In the genomic region with DNA sequence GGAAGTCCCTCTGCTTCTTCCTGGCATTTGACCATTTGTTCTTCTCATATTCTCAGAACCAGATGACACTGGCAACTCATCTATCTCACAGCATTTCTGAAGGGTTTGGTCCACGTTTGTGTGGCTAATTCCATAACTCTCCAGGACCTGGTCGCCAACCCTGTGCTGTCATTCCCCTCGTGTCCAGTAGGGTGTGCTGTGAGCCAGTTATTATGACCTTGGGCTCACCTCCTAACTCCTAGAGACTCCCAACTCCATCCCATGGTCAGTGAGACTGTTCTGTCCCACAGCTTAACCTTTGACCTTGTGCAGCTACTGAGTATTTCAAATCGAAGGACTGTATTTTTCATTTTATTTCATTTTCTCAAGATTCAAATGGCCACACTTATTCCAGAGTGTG, we compare ENCODE assay signal across 9 mouse cellular contexts. TPM values are rescaled to one million over a fixed set of nuclear protein-coding genes. Genes with fewer than 3 reads are reported as not detected.
DNase-seq lines count a peak whose midpoint lies in the region; ATAC-seq lines count a peak whose summit lies in the region.
"Had no signal": no experiment of that assay in that cellular context is flagged by ENCODE, and none has a peak within 500 bp of the region (broad histone marks: within the 10 kb centered on the region; RNA-seq: fewer than 3 reads in every experiment).

No protein-coding gene starts in this region.

- DNase-seq in CD8-positive naive resting alpha-beta T cell, adult 2 months (ENCODE audit: low read depth in 2 of 2, low spot score in 2 of 2), result peak; percentile 58 to 60
- peak; percentile 80 for DNase-seq in MN1 (ENCODE audit: low spot score)
- peak; percentile 74 for DNase-seq in cerebellum, adult 9-11 months
- DNase-seq in gastrocnemius, postnatal 25 days, result peak; percentile 41
- DNase-seq in layer of hippocampus, adult 9-10 months (ENCODE audit: low spot score), result peak; percentile 54
- DNase-seq in lung, postnatal 36 days, result peak; percentile 89
- DNase-seq in spleen, adult 12 weeks (ENCODE audit: low spot score), result peak; percentile 53

- no peak for ATAC-seq in inflammation-experienced regulatory T-cells, adult 6 months

RNA-seq across cellular contexts. Expression of gene Birc7, which starts 3.6 kb away (rescaled TPM):
- total RNA-seq in gastrocnemius, postnatal 25 days (2021), result not detected
- not detected for polyA plus RNA-seq in inflammation-experienced regulatory T-cells, adult 6 months (2017; shearing (Covaris generic))
- polyA plus RNA-seq: liver, embryonic 16.5 days had no signal

RNA-seq across cellular contexts. Expression of gene Ythdf1, which starts 4.4 kb away (rescaled TPM):
- 10 to 100 TPM; 31.9 to 34.1 TPM for total RNA-seq in gastrocnemius, postnatal 25 days (2021)
- polyA plus RNA-seq in inflammation-experienced regulatory T-cells, adult 6 months (2017; shearing (Covaris generic)), result 10 to 100 TPM in 2 of 3 experiments, 1 to 10 TPM in 1; 8.7 to 13.0 (median 10.2) TPM

RNA-seq across cellular contexts. Expression of gene Nkain4, which starts 29.3 kb away (rescaled TPM):
- total RNA-seq in gastrocnemius, postnatal 25 days (2021), result under 1 TPM in 1 of 2 experiments, not detected in 1; 0.49 TPM
- not detected for polyA plus RNA-seq in inflammation-experienced regulatory T-cells, adult 6 months (2017; shearing (Covaris generic))

RNA-seq across cellular contexts. Expression of gene Arfgap1, which starts 41.8 kb away (rescaled TPM):
- total RNA-seq in gastrocnemius, postnatal 25 days (2021), result 10 to 100 TPM; 26.6 to 33.7 TPM
- polyA plus RNA-seq in inflammation-experienced regulatory T-cells, adult 6 months (2017; shearing (Covaris generic)), result 10 to 100 TPM; 51.9 to 68.0 (median 52.9) TPM
